31 mouse cellular contexts compared by ENCODE assay signal in genomic region chr17:47446561-47446960, GRCm38 (mm10). TPM values are rescaled to one million over a fixed set of nuclear protein-coding genes. Genes with fewer than 3 reads are reported as not detected.
DNase-seq lines count a peak whose midpoint lies in the region; ATAC-seq and TF ChIP-seq lines count a peak whose summit lies in the region.
"Had no signal": no experiment of that assay in that cellular context is flagged by ENCODE, and none has a peak within 500 bp of the region (broad histone marks: within the 10 kb centered on the region; RNA-seq: fewer than 3 reads in every experiment).

No protein-coding gene starts in this region.

- no peak overlapping the region for H3K4me2 ChIP-seq in heart, embryonic 12.5 days
- H3K4me2 ChIP-seq in heart, postnatal 0 days (ENCODE audit: low read depth, low read length) = no peak overlapping the region
- no peak overlapping the region for H3K4me2 ChIP-seq in stomach, postnatal 0 days (replicated peaks; ENCODE audit: low read depth)
- H3K4me2 ChIP-seq: forebrain, embryonic 13.5 days; hindbrain, embryonic 15.5 days; limb, embryonic 15.5 days; midbrain, embryonic 13.5 days; neural tube, embryonic 13.5 days had no signal

- no peaks in the 10 kb centered on the region for H3K36me3 ChIP-seq in heart, embryonic 12.5 days
- H3K36me3 ChIP-seq in heart, postnatal 0 days (replicated peaks; ENCODE audit: control insufficient read depth, insufficient read depth, low read length) = no peaks in the 10 kb centered on the region
- H3K36me3 ChIP-seq in testis, adult 2 months (ENCODE audit: control insufficient read depth, insufficient read depth, low read length) = no peaks in the 10 kb centered on the region
- H3K36me3 ChIP-seq in stomach, postnatal 0 days (ENCODE audit: control insufficient read depth, insufficient read depth, low read length) = no peaks in the 10 kb centered on the region
- H3K36me3 ChIP-seq: hindbrain, embryonic 10.5 days; hindbrain, embryonic 15.5 days; limb, embryonic 10.5 days; limb, embryonic 15.5 days; midbrain, embryonic 13.5 days; neural tube, embryonic 13.5 days had no signal

- H3K4me3 ChIP-seq in heart, embryonic 12.5 days = no peak overlapping the region
- no peak overlapping the region for H3K4me3 ChIP-seq in heart, postnatal 0 days (ENCODE audit: low read depth, low read length)
- peak overlapping the region; percentile 61 for H3K4me3 ChIP-seq in testis, adult 2 months (ENCODE audit: control insufficient read depth, low read depth, low read length)
- no peak overlapping the region for H3K4me3 ChIP-seq in stomach, postnatal 0 days (ENCODE audit: low read depth, low read length)
- H3K4me3 ChIP-seq: forebrain, embryonic 13.5 days; hindbrain, embryonic 10.5 days; hindbrain, embryonic 15.5 days; limb, embryonic 10.5 days; limb, embryonic 15.5 days; midbrain, embryonic 13.5 days; neural tube, embryonic 13.5 days had no signal

- no peak for DNase-seq in heart, adult 9 months (ENCODE audit: low spot score in 2 of 2)
- no peak for DNase-seq in heart, postnatal 0 days (ENCODE audit: low spot score)
- no peak for DNase-seq in heart, postnatal 36 days
- DNase-seq in testis, postnatal 10 days (ENCODE audit: low spot score) = no peak
- peak; percentile 65 for DNase-seq in stomach, postnatal 0 days (ENCODE audit: low spot score)
- DNase-seq in left cerebral cortex, postnatal 25 days (ENCODE audit: low spot score in 2 of 2) = no peak
- DNase-seq: adrenal gland, adult 2 months; adrenal gland, postnatal 36 days; cerebellum, adult 2 months; cerebellum, postnatal 25 days; gastrocnemius, postnatal 10 days; kidney, adult 8-10 months; kidney, postnatal 4 days; liver, postnatal 0 days; thymus, postnatal 4 days had no signal

- no peak for TF ChIP-seq CTCF in heart, postnatal 0 days (IDR thresholded peaks at IDR 0.05; ENCODE audit: low read depth)
- TF ChIP-seq CTCF in testis, adult 2 months (IDR thresholded peaks at IDR 0.05; ENCODE audit: control insufficient read depth, insufficient read depth, insufficient replicate concordance, low read depth, low read length) = no peak
- TF ChIP-seq CTCF in stomach, postnatal 0 days (IDR thresholded peaks at IDR 0.05; ENCODE audit: low read depth) = no peak

- TF ChIP-seq EP300 in heart, postnatal 0 days (IDR thresholded peaks at IDR 0.05; ENCODE audit: low read depth) = no peak
- TF ChIP-seq EP300 in stomach, postnatal 0 days (optimal IDR thresholded peaks at IDR 0.05) = no peak

- no peaks in the 10 kb centered on the region for H3K27me3 ChIP-seq in heart, embryonic 12.5 days (replicated peaks)
- H3K27me3 ChIP-seq in heart, postnatal 0 days (ENCODE audit: control insufficient read depth, insufficient read depth, low read length) = no peaks in the 10 kb centered on the region
- no peaks in the 10 kb centered on the region for H3K27me3 ChIP-seq in testis, adult 2 months (ENCODE audit: control insufficient read depth, insufficient read depth, low read length)
- no peaks in the 10 kb centered on the region for H3K27me3 ChIP-seq in stomach, postnatal 0 days (ENCODE audit: control insufficient read depth, insufficient read depth, low read length)
- H3K27me3 ChIP-seq: hindbrain, embryonic 15.5 days; limb, embryonic 15.5 days; midbrain, embryonic 13.5 days; neural tube, embryonic 13.5 days had no signal

- H3K4me1 ChIP-seq in heart, embryonic 12.5 days (replicated peaks) = peaks cover 86% of the 10 kb centered on the region
- peaks cover 61% of the 10 kb centered on the region for H3K4me1 ChIP-seq in heart, postnatal 0 days (ENCODE audit: control insufficient read depth, insufficient read depth)
- no peaks in the 10 kb centered on the region; the same call in 1 of the 2 replicates for H3K4me1 ChIP-seq in testis, adult 2 months (ENCODE audit: control insufficient read depth, insufficient read depth, low read length)
- H3K4me1 ChIP-seq in stomach, postnatal 0 days (replicated peaks; ENCODE audit: control insufficient read depth, insufficient read depth) = peaks cover 11% of the 10 kb centered on the region
- H3K4me1 ChIP-seq: hindbrain, embryonic 15.5 days; midbrain, embryonic 13.5 days had no signal

- no peak for TF ChIP-seq POLR2A in testis, adult 2 months (IDR thresholded peaks at IDR 0.05; ENCODE audit: control insufficient read depth, low read depth, low read length)

- ATAC-seq in heart, embryonic 12.5 days (ENCODE audit: insufficient number of reproducible peaks, low FRiP score) = no peak
- no peak for ATAC-seq in heart, postnatal 0 days (ENCODE audit: insufficient read depth, low read depth)
- peak; percentile 38 for ATAC-seq in stomach, postnatal 0 days (ENCODE audit: low FRiP score, low TSS enrichment)
- ATAC-seq: forebrain, embryonic 13.5 days; inflammation-experienced regulatory T-cells, adult 6 months; liver, postnatal 0 days; midbrain, embryonic 13.5 days had no signal

- H3K9ac ChIP-seq in heart, embryonic 12.5 days = no peak overlapping the region
- H3K9ac ChIP-seq in heart, postnatal 0 days (replicated peaks; ENCODE audit: low read depth, low read length) = no peak overlapping the region
- no peak overlapping the region for H3K9ac ChIP-seq in stomach, postnatal 0 days (ENCODE audit: low read length)
- H3K9ac ChIP-seq: forebrain, embryonic 13.5 days; hindbrain, embryonic 15.5 days; limb, embryonic 15.5 days; liver, postnatal 0 days; midbrain, embryonic 13.5 days; neural tube, embryonic 13.5 days had no signal

- peak overlapping the region; percentile 79 for H3K27ac ChIP-seq in heart, embryonic 12.5 days (ENCODE audit: poor library complexity, severe bottlenecking)
- H3K27ac ChIP-seq in heart, postnatal 0 days (ENCODE audit: low read depth) = peak overlapping the region; percentile 56
- no peak overlapping the region for H3K27ac ChIP-seq in testis, adult 2 months (ENCODE audit: control insufficient read depth, insufficient read depth, low read depth, low read length)
- peak overlapping the region; percentile 53 for H3K27ac ChIP-seq in stomach, postnatal 0 days (replicated peaks)
- H3K27ac ChIP-seq: forebrain, embryonic 13.5 days; hindbrain, embryonic 15.5 days; kidney, postnatal 0 days; limb, embryonic 10.5 days; limb, embryonic 15.5 days; macrophage; midbrain, embryonic 13.5 days; neural tube, embryonic 13.5 days had no signal

- WGBS in heart, embryonic 12.5 days = 72% methylated on average over 11 of the region's 11 CpGs
- WGBS in heart, postnatal 0 days = 65% methylated on average over 11 of the region's 11 CpGs
- WGBS in stomach, postnatal 0 days = 72% methylated on average over 11 of the region's 11 CpGs

- no peaks in the 10 kb centered on the region for H3K9me3 ChIP-seq in heart, embryonic 12.5 days (replicated peaks)
- no peaks in the 10 kb centered on the region for H3K9me3 ChIP-seq in heart, postnatal 0 days (replicated peaks; ENCODE audit: control insufficient read depth, low read length)
- H3K9me3 ChIP-seq in stomach, postnatal 0 days (ENCODE audit: control insufficient read depth, low read length) = no peaks in the 10 kb centered on the region
- H3K9me3 ChIP-seq: forebrain, embryonic 13.5 days; hindbrain, embryonic 10.5 days; hindbrain, embryonic 15.5 days; limb, embryonic 10.5 days; limb, embryonic 15.5 days; midbrain, embryonic 13.5 days; neural tube, embryonic 13.5 days had no signal

- intact Hi-C loops in heart, postnatal 36 days (cut with DNase I) = no loop called here
- intact Hi-C loops in left cerebral cortex, postnatal 25 days (cut with DNase I) = no loop called here

RNA-seq across cellular contexts. Expression of gene 1700001C19Rik, which starts 9.4 kb away (rescaled TPM):
- polyA plus RNA-seq in heart, embryonic 12.5 days (2016; fragmentation: Nextera tagmentation; extraction: Ambion mirVana) = 1.0 and 1.2 TPM in 2 replicates
- total RNA-seq in heart, postnatal 0 days (2014; rRNA removed; ENCODE audit: low replicate concordance) = 3.4 TPM in 1 of 2 replicates, not detected in the other
- 1.1 and 1.4 TPM in 2 replicates for polyA plus RNA-seq in heart, postnatal 0 days (2015; fragmentation: Nextera tagmentation; extraction: Ambion mirVana)
- total RNA-seq in heart, postnatal 36 days (2021) = not detected
- polyA plus RNA-seq in testis, adult 2 months (2012; rRNA removed) = 545 and 576 TPM in 2 replicates
- 0.24 and 0.45 TPM in 2 replicates for polyA plus RNA-seq in stomach, postnatal 0 days (2015; fragmentation: Nextera tagmentation; extraction: Ambion mirVana)
- under 1 TPM in 1 of 2 experiments, not detected in 1; 0.39 TPM for total RNA-seq in left cerebral cortex, postnatal 25 days (2021)
- total RNA-seq: adrenal gland, adult 2 months; adrenal gland, postnatal 36 days; gastrocnemius, postnatal 10 days; layer of hippocampus, postnatal 25 days; left cerebral cortex, adult 8-10 months; megakaryocyte-erythroid progenitor cell, adult 5-6 weeks had no signal
- polyA plus RNA-seq: inflammation-experienced regulatory T-cells, adult 6 months; lung, embryonic 16.5 days; macrophage had no signal

RNA-seq across cellular contexts. Expression of gene AI661453, which starts 10.1 kb away (rescaled TPM):
- 0.85 and 1.1 TPM in 2 replicates for polyA plus RNA-seq in heart, embryonic 12.5 days (2016; fragmentation: Nextera tagmentation; extraction: Ambion mirVana)
- 1.3 and 1.8 TPM in 2 replicates for total RNA-seq in heart, postnatal 0 days (2014; rRNA removed; ENCODE audit: low replicate concordance)
- 0.92 and 1.0 TPM in 2 replicates for polyA plus RNA-seq in heart, postnatal 0 days (2015; fragmentation: Nextera tagmentation; extraction: Ambion mirVana)
- 1 to 10 TPM; 1.6 to 1.8 TPM for total RNA-seq in heart, postnatal 36 days (2021)
- 0.53 and 0.81 TPM in 2 replicates for polyA plus RNA-seq in testis, adult 2 months (2012; rRNA removed)
- polyA plus RNA-seq in stomach, postnatal 0 days (2015; fragmentation: Nextera tagmentation; extraction: Ambion mirVana) = 8.9 and 10.9 TPM in 2 replicates
- total RNA-seq in left cerebral cortex, postnatal 25 days (2021) = under 1 TPM; 0.32 to 0.41 TPM
- polyA plus RNA-seq: inflammation-experienced regulatory T-cells, adult 6 months had no signal

RNA-seq across cellular contexts. Expression of gene Guca1a, which starts 46.2 kb away (rescaled TPM):
- 3.2 and 3.8 TPM in 2 replicates for polyA plus RNA-seq in heart, embryonic 12.5 days (2016; fragmentation: Nextera tagmentation; extraction: Ambion mirVana)
- total RNA-seq in heart, postnatal 0 days (2014; rRNA removed; ENCODE audit: low replicate concordance) = not detected in 2 replicates
- polyA plus RNA-seq in heart, postnatal 0 days (2015; fragmentation: Nextera tagmentation; extraction: Ambion mirVana) = 0.86 and 1.0 TPM in 2 replicates
- total RNA-seq in heart, postnatal 36 days (2021) = not detected
- polyA plus RNA-seq in testis, adult 2 months (2012; rRNA removed) = 10.1 and 15.0 TPM in 2 replicates
- 5.4 and 6.7 TPM in 2 replicates for polyA plus RNA-seq in stomach, postnatal 0 days (2015; fragmentation: Nextera tagmentation; extraction: Ambion mirVana)
- total RNA-seq in left cerebral cortex, postnatal 25 days (2021) = not detected
- total RNA-seq: megakaryocyte-erythroid progenitor cell, adult 5-6 weeks had no signal
- polyA plus RNA-seq: inflammation-experienced regulatory T-cells, adult 6 months had no signal

RNA-seq across cellular contexts. Expression of gene Taf8, which starts 55.5 kb away (rescaled TPM):
- 21.1 and 22.1 TPM in 2 replicates for polyA plus RNA-seq in heart, embryonic 12.5 days (2016; fragmentation: Nextera tagmentation; extraction: Ambion mirVana)
- total RNA-seq in heart, postnatal 0 days (2014; rRNA removed; ENCODE audit: low replicate concordance) = 14.7 and 26.4 TPM in 2 replicates
- 11.5 and 11.9 TPM in 2 replicates for polyA plus RNA-seq in heart, postnatal 0 days (2015; fragmentation: Nextera tagmentation; extraction: Ambion mirVana)
- 10 to 100 TPM; 12.0 to 13.6 TPM for total RNA-seq in heart, postnatal 36 days (2021)
- polyA plus RNA-seq in testis, adult 2 months (2012; rRNA removed) = 15.3 and 17.3 TPM in 2 replicates
- polyA plus RNA-seq in stomach, postnatal 0 days (2015; fragmentation: Nextera tagmentation; extraction: Ambion mirVana) = 11.0 and 11.1 TPM in 2 replicates
- total RNA-seq in left cerebral cortex, postnatal 25 days (2021) = 10 to 100 TPM; 16.4 to 16.7 TPM

RNA-seq across cellular contexts. Expression of gene Ccnd3, which starts 58.3 kb away (rescaled TPM):
- 533 and 538 TPM in 2 replicates for polyA plus RNA-seq in heart, embryonic 12.5 days (2016; fragmentation: Nextera tagmentation; extraction: Ambion mirVana)
- total RNA-seq in heart, postnatal 0 days (2014; rRNA removed; ENCODE audit: low replicate concordance) = 231 and 248 TPM in 2 replicates
- polyA plus RNA-seq in heart, postnatal 0 days (2015; fragmentation: Nextera tagmentation; extraction: Ambion mirVana) = 180 and 187 TPM in 2 replicates
- 10 to 100 TPM; 79.8 to 88.7 TPM for total RNA-seq in heart, postnatal 36 days (2021)
- polyA plus RNA-seq in testis, adult 2 months (2012; rRNA removed) = 253 and 256 TPM in 2 replicates
- polyA plus RNA-seq in stomach, postnatal 0 days (2015; fragmentation: Nextera tagmentation; extraction: Ambion mirVana) = 219 and 242 TPM in 2 replicates
- 10 to 100 TPM; 31.0 to 31.7 TPM for total RNA-seq in left cerebral cortex, postnatal 25 days (2021)

Comparison
In these comparisons a context has a peak if more than half of its experiments do, and no peak if none do; other contexts are left out.
1. RNA of gene 1700001C19Rik, which starts 9.4 kb away (polyA plus RNA-seq): 545 to 576 TPM in testis, adult 2 months; 1.1 to 1.4 TPM in heart, postnatal 0 days, 1.0 to 1.2 TPM in heart, embryonic 12.5 days and 0.24 to 0.45 TPM in stomach, postnatal 0 days; every median in the first group is over 100 times any median in the second.